Mouse (Mus musculus): ENCODE data around the gene 4930435E12Rik.

- TF ChIP-seq EP300 (IDR thresholded peaks at IDR 0.05; ENCODE audit: low read length): no peak
- TF ChIP-seq MXI1 (IDR thresholded peaks at IDR 0.05; ENCODE audit: low read depth, low read length): no peak
- no peak for TF ChIP-seq POLR2A (IDR thresholded peaks at IDR 0.05; ENCODE audit: low read depth, low read length)
- TF ChIP-seq BHLHE40 (IDR thresholded peaks at IDR 0.05; ENCODE audit: low read depth, low read length): no peak
- TF ChIP-seq MEF2A (IDR thresholded peaks at IDR 0.05; ENCODE audit: borderline replicate concordance, low read depth, low read length): no peak
- TF ChIP-seq TCF12 (IDR thresholded peaks at IDR 0.05; ENCODE audit: low read depth, low read length): no peak
- no peak for TF ChIP-seq ZNF384 (IDR thresholded peaks at IDR 0.05; ENCODE audit: low read depth, low read length)
- TF ChIP-seq JUND (conservative IDR thresholded peaks at IDR 0.05; ENCODE audit: low read depth, low read length): no peak
Observed at GRCm38 (mm10) chr16:38785301-38785700, 43.2 kb downstream of the 4930435E12Rik start.
